Mouse (Mus musculus) gastrocnemius, adult 2 months (tissue): ENCODE measurements at regions not wholly inside any gene's neighbourhood (a gene's known extent, or its start where the extent isn't known, plus 50 kb on each side); places are given as distances from the start of the nearest gene placed in this dataset.
A peak's percentile ranks its signal among the peaks of the same experiment; 100 is the strongest.
"Not testable (repeated sequence)": the region's sequence is repeated elsewhere in the genome, so short reads cannot be mapped to it uniquely, and the experiment has no call there.

Source experiments
- DNase-seq: peaks from one replicate; pipeline ENCODE4 v3.0.0; 2022
- H3K27ac ChIP-seq: fragments of 200-600 bp; 2 replicates; pipeline ENCODE4 v1.8.1; 2022; ENCODE audit warnings: mild to moderate bottlenecking
- H3K4me3 ChIP-seq: fragments of 200-600 bp; 2 replicates; pipeline ENCODE4 v1.8.1; 2022; ENCODE audit warnings: mild to moderate bottlenecking, moderate library complexity
- CTCF ChIP-seq: fragments of 200-600 bp; IDR thresholded peaks from 2 replicates; pipeline ENCODE4 v1.8.1; 2022; ENCODE audit warnings: antibody characterized with exemption, mild to moderate bottlenecking, moderate library complexity
- intact Hi-C: fragments of 180-260 bp; cut with DNase I; formaldehyde crosslinking; loops from one replicate; pipeline ENCODE4 v1.15.1; 2025

DNA sequence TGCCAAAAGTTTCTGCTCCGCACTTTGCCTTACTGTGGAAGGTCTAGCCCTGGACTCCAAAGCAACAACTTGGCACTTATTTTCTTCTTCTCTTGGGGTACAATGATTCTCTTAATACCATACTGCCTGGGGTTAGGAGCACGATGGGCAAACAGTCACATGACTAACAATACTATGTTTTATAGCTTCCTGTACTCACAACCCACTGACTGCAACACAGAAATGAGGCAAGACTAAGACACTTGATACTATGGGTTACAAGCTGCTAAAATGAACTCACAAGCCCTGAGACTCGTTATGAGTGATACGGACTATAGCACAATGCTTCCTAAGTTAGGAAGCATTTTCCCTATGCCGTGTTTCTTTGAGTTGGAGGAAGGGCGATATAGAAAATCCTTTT is 222.3 kb upstream of the Zpld1 start:
- no peak overlapping the region for H3K4me3 ChIP-seq
- intact Hi-C loops: no loop called here
- DNase-seq: no peak
- TF ChIP-seq CTCF: no peak
- no peak overlapping the region for H3K27ac ChIP-seq

DNA sequence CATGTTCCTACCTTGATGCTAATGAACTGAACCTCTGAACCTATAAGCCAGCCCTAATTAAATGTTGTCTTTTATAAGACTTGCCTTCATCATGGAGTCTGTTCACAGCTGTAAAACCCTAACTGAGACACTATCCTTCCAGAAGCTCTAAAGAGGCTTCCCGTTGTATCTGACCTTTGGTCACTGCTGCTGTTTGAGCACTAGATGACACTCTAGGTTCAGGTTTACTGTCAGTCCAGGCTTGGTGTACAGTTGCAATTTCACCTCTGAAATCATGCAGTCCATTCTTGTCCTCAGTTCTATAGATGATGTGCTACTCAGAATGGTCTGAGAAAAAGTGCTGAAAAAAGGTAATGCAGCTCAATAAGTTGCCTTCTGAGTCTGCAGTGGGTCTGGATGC is 221.9 kb upstream of the Zpld1 start:
- no peak for DNase-seq
- Histone ChIP-seq H3K27ac (no peak overlapping the region), H3K4me3 (no peak overlapping the region)
- peak; percentile 76 for TF ChIP-seq CTCF
- intact Hi-C loops: loop anchor here (2.0 kb wide), 1 partner anchor 333 kb away; no protein-coding TSS in a partner anchor

DNA sequence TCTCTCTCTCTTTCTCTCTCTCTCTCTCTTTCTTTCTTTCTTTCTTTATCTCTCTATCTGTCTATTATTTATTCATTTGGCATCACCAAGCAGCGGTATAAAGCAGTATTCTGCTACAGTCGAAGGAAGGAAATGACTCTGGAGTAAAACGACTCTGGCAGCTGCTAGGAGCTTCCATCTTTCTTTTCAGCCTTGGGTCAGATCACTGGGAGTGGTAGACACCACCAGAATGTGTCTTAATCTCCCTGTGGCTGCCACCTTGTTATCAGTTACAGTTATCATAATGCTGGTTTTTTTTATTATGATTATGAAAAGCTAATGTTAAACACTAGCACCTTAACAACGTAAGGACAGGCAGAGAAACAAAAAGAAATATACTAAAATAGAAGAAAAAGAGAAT is 219.2 kb upstream of the Zpld1 start:
- Histone ChIP-seq H3K27ac (no peak overlapping the region), H3K4me3 (no peak overlapping the region)
- intact Hi-C loops: no loop called here
- DNase-seq: no peak
- TF ChIP-seq CTCF: no peak

DNA sequence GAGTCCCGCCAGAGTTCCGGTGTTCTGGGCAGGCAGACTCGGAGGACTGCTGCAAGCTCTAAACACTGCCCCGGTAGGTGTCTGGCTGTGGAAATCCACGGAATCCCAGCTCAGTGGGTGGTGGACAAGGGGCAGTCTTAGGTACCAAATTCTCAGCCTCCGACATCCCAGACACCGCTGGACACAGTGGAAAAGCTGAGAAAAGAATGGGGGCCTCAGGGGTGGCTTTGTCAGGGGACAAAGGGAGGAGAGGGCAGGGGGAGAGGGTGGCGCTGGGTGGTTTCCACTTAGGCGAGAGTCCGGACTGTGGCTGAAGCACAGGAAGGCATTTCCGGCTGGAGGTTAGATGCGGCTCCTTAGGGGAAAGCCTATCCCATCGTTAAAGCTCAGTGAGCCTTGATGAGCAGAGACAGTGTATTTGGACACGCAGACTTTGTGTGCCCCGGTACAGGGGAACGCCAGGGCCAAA is 217.5 kb upstream of the Zpld1 start:
- no peak for DNase-seq
- H3K4me3 ChIP-seq: no peak overlapping the region
- H3K27ac ChIP-seq: no peak overlapping the region
- no peak for TF ChIP-seq CTCF
- intact Hi-C loops: no loop called here

DNA sequence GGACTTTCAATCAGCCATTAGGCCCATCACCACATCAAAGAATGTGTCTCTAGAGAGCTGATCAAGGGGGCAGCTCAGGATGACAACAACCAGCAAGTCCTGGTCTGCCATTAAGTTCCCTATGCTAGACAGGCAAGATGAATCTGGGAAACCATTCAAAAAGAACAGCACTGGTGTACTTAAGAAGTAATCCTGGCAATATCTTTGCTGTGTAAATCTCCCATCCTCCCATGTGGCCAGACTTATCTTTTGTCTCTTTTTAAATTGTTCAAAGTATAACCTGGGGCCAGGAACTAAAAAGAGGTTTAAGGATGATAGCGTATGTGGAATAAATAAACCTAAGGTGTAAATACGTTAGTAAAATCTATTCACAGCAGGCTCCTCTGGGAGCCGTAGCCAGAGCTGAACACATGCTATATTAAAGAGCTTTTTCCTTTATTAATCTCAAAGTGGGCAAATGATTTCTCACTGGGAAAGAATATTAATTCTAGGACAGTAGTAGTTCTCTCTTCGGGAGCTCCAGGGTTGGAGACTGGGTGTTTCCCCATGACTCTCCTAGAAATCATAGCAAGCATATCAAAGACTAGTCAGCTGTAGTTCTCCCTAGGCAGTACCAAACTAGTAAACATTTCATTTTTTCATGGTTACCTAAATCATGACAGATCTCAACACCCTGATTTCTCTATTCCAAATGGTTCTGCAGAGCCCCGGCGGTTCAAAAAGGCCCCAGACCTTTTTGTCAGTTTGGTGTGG is 216.8 kb upstream of the Zpld1 start:
- intact Hi-C loops: no loop called here
- Histone ChIP-seq H3K4me3 (no peak overlapping the region), H3K27ac (no peak overlapping the region)
- TF ChIP-seq CTCF: no peak
- no peak for DNase-seq

DNA sequence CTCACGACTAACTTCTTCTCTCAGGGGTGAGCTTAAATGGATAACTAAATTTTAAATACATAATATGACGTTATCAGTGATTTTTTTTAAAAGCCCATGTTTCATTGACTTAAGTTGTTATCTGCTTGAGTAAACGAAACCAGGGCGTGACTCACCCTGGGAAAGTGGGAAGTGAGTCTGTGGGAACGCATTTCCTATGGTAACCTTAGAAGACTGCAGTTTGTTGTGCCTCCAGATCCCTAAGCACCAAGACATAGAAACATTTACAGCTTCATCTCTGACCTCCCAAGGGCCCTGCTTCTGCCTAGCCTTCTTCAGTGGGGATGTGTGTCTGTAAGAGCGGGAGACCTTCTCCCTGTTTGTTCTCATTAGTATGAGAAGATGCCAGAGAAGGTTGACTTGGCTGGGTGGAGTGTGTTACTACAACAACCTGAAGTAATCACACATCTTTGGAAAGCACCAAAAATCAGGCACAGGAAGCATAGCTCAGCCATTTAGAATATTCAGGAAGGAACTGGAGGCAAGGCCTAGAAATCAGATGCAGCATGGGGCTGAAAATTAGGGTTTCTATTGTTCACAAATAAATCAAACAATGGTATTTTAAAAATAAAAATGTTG is 207.1 kb upstream of the Zpld1 start:
- DNase-seq: no peak

DNA sequence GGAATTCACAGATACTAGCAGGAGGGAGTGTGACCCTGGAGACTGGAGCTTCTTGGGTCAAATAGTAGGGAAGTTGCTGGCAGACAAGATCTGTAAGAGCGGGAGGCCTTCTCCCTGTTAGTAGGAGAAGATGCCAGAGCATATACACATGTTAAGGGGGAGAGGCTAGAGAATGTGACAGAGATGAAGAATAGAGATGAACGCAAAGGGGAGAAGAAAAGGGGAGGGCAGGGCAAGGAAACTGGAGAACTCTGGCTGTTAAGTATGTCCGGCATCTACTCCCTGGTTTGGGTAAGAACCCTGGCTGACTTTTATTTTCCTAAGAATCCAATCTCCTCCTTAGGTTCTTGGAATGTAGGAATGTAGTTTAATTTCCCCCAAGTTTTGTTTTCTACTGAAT is 206.5 kb upstream of the Zpld1 start:
- DNase-seq: no peak
- intact Hi-C loops: no loop called here
- Histone ChIP-seq H3K27ac (no peak overlapping the region), H3K4me3 (no peak overlapping the region)
- no peak for TF ChIP-seq CTCF

More for the DNA sequence above, 207.1 kb upstream of the Zpld1 start:
- intact Hi-C loops: no loop called here
- no peak overlapping the region for H3K4me3 ChIP-seq
- no peak overlapping the region for H3K27ac ChIP-seq
- no peak for TF ChIP-seq CTCF

DNA sequence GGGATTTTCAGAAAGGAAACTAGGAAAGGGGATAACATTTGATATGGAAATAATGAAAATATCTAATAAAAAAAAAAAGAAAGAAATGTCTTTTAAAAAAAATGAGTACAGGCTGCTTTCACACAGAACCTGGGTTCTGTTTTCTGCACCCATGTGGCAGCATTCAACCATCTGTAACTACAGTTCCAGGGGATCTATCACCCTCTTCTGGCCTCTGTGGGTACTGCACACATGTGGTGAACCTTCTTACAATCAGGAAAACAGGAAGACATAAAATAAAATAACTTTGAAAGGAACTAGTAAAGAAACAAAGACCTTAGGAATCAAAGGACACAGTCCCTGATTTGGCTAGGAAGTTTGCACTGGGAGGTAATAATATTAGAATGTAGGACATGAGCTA is 205.5 kb upstream of the Zpld1 start:
- DNase-seq: no peak
- no peak overlapping the region for H3K4me3 ChIP-seq
- intact Hi-C loops: no loop called here
- TF ChIP-seq CTCF: peak; percentile 28; the same call in 1 of the 2 replicates
- no peak overlapping the region for H3K27ac ChIP-seq

DNA sequence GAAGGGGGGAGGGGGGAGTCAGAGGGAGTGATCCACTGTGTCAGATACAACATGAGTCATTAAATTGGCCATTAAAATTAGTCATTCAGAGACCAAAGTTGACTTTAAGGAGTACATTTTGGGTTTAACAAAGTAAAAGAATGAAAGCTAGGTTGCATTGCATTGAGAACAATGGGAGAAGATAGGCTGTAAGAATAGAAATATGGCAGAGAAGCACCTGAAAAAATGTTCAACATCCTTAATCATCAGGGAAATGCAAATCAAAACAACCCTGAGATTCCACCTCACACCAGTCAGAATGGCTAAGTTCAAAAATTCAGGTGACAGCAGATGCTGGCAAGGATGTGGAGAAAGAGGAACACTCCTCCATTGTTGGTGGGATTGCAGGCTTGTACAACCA is 202.0 kb upstream of the Zpld1 start:
- intact Hi-C loops, DNase-seq, H3K4me3 ChIP-seq, H3K27ac ChIP-seq: not testable (repeated sequence)

DNA sequence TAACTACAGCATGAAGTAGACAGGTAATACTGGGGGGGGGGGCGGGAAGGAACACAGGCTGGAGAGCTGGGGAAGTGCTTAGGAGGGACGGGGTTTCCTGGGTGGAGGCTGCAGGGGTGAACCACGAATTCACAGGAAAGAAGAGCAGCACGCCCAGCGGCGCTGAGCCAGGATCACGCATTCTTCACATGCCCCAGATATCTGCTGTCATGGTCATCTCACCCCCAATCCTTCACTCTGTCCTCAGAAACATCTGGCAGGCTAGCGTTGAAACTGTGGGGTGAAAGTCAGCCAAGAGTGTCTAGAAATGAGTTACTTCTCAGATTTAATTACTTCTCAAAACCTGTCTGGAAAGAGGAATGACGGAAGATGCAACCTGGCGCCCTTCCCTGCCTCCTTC is 197.3 kb upstream of the Zpld1 start:
- intact Hi-C loops: no loop called here
- H3K27ac ChIP-seq: no peak overlapping the region
- TF ChIP-seq CTCF: no peak
- H3K4me3 ChIP-seq: no peak overlapping the region
- DNase-seq: no peak

DNA sequence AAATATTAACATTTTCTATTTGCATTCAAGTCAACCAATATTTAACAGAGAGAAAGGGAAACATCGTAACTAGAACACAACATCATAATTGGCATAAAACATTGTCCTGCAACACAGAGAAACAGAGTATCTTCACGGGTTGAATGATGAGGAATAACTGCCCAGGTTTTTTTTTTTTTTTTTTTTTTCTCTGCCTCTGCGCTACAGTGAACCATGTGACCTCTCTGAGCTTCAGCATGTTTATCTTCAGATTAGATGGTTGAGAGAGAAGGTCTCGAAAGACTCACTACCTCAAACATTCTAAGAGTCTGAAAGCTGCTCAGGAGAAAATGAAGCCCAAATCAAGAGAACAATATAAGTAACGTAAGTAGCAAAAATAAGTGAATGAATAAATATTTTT is 196.4 kb upstream of the Zpld1 start:
- DNase-seq: no peak
- TF ChIP-seq CTCF: no peak
- intact Hi-C loops: no loop called here
- Histone ChIP-seq H3K27ac (no peak overlapping the region), H3K4me3 (no peak overlapping the region)

DNA sequence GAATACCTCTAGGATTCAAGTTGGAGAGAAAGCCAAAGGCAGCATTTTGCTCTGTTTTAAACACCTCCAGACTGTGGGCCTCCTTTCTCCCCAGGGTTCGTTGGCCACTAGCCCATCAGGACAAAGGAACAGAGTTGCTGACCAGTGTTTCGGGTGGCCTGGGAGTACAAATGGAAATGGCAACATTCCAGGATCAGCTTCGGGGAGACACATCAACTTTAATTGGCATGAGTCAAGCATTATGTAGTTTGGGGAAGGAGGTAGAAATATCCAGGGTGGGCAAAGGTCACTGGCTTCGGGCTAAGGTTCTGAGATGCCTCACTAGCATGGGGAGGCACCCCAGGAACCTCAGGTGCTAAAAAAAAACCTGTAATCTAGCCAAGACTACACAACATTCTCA is 194.3 kb upstream of the Zpld1 start:
- intact Hi-C loops: no loop called here
- Histone ChIP-seq H3K27ac (no peak overlapping the region), H3K4me3 (no peak overlapping the region)
- DNase-seq: no peak
- TF ChIP-seq CTCF: no peak

DNA sequence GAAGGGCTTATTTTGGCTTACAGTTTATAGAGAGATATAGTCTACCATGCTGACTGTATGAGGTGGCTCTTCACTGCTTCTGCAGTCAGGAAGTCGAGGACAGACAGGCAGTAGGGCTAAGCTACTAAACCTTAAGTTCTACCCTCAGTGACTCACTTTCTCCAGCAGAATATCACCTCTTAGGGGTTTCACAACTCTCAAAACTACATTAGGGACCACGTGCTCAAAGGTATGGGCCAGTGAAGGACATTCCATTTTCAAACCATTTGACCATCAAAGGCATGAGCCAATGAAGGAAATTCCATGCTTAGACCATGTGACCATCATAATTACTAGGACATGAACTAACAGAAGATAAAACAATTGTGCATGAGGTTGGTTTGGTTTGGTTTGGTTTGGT is 186.6 kb upstream of the Zpld1 start:
- H3K4me3 ChIP-seq: no peak overlapping the region
- no peak overlapping the region for H3K27ac ChIP-seq
- intact Hi-C loops: no loop called here
- DNase-seq: no peak
- no peak for TF ChIP-seq CTCF

DNA sequence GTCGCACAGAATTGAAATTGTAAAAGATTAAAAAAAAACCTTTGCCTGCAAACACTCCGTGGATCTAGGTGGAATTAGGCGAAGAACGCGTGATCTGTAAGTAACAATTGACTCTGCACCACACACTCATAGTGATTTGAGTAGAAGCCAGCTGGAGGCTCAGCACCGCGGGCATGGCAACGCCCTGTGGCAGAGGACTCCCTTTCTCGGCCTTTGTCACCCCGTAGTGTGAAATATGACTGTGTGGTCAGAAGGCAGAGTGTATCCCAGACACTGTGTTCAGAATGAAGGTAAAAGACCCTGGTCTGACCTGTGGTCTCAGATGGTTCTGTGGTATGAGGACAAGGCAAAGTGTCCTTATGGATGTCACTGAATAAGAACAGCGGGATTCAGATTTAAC is 183.0 kb upstream of the Zpld1 start:
- Histone ChIP-seq H3K27ac (no peak overlapping the region), H3K4me3 (no peak overlapping the region)
- no peak for TF ChIP-seq CTCF
- intact Hi-C loops: loop anchor here (2.0 kb wide), 1 partner anchor 372 kb away; no protein-coding TSS in a partner anchor
- no peak for DNase-seq
